Mouse (Mus musculus) mouse trophoblast stem cell (cell line): ENCODE data around the gene Atf5.

Experiments used
- in situ Hi-C, 2 experiments: fragments of 300-500 bp; cut with MseI, MboI; formaldehyde crosslinking; loops; 2 replicates in 1 of 2; 3 replicates in 1 of 2; pipeline ENCODE4 v1.15.1; 2025

Gene Atf5

DNA sequence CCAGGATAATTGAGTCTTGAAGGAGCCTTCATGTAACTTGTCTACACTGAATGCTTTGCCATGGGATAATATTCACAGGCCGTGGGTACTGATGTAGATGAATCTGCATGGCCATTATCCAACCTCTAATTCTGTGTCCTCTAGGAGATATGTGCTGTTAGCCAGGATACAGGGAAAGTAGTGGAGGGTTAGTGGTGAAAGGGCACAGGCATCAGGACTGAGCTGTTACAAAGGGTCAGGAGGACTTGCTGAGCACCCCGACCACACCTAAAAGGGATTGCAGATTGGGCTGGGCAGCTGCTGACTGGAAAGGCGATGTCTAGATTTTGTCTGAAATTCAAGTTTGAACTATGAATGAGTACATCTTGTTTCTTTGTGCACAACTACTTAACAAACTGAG lies 4.1 kb upstream of the Atf5 start:
- in situ Hi-C loops = no loop called here

- in situ Hi-C loops = no loop called here
Measured at GRCm38 (mm10) chr7:44819863-44820262, 3.4 kb upstream of the Atf5 start.

DNA sequence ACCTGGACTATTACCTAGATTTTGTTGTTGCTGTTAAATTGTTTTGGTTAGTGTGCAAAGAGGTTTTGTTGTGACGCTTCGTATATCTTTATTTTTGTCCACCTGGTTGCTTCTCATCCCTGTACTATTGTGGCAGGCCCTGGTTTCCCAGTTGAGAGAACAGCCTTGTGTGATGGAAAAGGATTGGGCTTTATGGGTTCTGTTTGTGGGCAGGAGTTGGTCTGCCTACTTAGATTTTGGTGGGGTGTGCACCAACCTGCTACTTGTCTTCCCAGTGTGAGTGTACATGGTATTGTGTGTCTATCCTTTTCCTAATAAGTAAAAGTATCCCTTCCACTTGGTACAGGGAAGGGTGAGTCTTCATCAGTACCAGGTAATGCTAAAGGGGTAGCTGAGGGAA lies 2.9 kb upstream of the Atf5 start:
- in situ Hi-C loops = no loop called here

GRCm38 (mm10) chr7:44818751-44819235 lies 2.3 kb upstream of the Atf5 start:
- in situ Hi-C loops = no loop called here

GRCm38 (mm10) chr7:44818164-44818563 lies 1.7 kb upstream of the Atf5 start:
- in situ Hi-C loops = no loop called here

DNA sequence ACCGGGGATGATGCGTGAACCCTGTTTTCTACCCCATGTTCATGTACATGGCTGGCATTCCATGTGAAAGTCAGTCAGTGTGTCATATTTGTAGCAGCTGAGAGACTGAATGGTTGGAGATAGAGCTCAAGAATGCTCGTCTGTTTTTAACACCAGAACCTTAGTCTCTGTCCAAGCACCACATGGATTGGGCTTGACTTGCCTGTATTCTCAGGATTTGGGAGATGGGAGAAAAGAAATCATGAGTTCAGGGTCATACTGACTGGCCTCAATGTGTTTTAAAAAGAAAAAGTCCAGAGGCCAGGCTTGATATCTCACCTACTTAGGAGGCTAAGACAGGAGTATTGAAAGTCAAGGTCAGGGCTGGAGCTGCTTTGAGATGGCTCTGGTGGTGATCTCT lies 983 bp upstream of the Atf5 start:
- in situ Hi-C loops = no loop called here

DNA sequence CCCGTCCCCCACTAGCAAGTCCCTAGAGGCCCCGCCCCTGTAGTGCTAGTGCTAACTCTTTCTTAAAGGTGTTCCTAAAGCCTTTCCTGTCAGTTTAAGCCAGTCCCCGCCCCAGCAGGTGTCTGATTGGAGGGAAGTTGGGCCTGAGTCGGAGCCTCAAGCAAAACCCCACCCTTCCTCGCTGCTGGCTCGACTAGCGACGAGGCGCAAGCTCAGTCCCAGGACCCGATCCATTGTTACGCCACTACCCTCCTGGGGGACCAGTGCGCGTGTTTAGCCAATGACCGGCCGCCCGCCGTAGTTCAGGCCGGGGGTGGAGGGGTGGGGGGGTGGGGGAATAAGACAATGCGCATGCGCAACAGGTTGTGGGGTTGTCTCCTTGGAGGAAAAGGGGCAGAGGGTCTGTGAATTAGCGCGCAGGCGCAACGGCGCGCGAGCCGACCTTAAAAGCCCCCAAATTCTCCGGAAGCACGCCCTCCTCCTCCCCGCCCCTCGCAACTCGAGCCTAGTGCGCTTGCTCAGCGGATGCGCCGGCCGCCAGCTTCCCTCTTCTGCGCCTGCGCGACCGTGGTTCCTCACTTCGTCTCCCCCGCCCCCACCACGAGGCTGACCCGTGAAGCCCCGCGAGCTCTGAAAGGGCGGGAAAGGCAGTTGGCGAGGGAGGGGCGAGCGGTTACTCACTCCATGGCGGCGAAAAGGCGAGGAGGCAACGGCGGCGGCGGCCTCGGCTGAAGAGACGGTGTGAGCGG lies 563 bp downstream of the Atf5 start, which contains the start of the genes Nup62 and Il4i1:
Nup62 (plus strand) TSS at position 368 of the 749 bp plus-strand sequence.
Il4i1 (plus strand) TSS at position 667 of the 749 bp plus-strand sequence.
- in situ Hi-C loops = no loop called here

- in situ Hi-C loops = no loop called here
Measured at GRCm38 (mm10) chr7:44814952-44815553, 1.4 kb downstream of the Atf5 start.

- in situ Hi-C loops = no loop called here
Measured at GRCm38 (mm10) chr7:44814423-44814822, 2.0 kb downstream of the Atf5 start.

GRCm38 (mm10) chr7:44813985-44814384 lies 2.5 kb downstream of the Atf5 start:
- in situ Hi-C loops = no loop called here

DNA sequence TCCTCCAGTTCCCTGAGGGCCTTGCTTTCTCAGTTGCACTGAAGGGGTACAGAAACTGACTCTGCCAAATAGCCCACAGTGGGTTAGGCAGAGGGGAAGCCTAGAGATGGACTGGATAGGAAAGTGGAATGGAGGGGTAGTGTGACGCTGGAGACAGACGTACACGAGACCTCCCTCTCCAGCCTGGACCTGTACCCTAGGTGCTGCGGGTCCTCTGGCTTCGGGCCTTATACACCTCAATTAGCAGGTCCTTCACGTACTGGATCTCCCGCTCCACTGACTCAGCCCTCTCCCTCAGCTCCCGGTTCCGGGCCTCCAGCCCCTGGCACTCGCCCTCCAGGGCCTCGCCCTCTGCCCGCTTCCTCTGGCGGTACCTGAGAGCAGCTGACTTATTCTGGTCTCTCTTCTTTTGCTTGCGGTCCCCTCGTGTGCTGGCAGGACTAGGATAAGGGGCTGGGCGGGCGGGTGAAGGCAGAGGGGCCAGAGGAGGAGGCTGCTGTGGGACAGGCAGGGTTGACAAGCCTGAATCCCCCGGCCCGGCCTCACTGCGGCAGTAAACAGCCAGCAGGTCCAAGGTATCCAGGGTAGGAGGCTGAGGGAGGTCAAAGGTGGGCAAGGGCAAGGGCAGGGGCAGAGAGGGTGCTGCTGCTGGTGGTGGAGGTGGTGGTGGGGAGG lies 3.7 kb downstream of the Atf5 start:
- in situ Hi-C loops = no loop called here

- in situ Hi-C loops = no loop called here
Measured at GRCm38 (mm10) chr7:44810819-44811557, 5.5 kb downstream of the Atf5 start.

DNA sequence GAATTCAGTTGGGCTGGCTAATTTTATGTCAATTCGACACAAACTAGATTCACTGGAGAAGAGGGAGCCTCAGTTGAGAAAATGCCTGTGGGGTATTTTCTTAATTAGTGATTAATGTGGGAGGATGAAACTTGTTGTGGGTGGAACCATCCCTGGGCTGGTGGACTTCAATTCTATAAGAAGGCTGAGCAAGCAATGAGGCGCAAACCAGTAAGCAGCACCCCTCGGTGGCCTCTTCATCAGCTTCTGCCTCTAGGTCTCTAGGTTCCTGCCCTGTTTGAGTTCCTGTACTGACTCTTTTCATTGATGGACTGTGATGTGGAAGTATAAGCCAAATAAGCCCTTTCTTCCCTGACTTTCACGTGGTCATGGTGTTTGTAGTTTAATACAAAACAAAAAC lies 6.1 kb downstream of the Atf5 start:
- in situ Hi-C loops = no loop called here

DNA sequence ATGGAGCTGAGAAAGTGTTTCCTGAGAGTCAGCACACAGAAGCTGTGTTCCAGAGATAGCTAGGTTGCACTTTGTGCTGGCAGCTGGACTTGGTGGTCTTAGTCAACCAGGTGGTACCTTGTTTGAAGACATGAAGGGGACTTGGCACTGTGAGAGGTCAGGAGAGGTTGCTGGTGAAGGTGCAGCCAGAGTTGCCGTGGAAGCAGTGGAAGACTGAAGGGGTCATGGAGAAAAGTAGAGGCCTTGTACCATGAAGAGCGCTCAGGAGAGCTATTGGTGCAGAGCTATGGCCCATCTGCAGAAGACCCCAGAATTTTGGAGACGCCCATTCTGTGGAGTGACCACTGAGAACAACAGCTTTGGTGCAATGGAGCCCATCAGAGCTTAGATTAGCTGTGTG lies 7.0 kb downstream of the Atf5 start:
- in situ Hi-C loops = no loop called here

- in situ Hi-C loops = no loop called here
Measured at GRCm38 (mm10) chr7:44808927-44809326, 7.5 kb downstream of the Atf5 start.

DNA sequence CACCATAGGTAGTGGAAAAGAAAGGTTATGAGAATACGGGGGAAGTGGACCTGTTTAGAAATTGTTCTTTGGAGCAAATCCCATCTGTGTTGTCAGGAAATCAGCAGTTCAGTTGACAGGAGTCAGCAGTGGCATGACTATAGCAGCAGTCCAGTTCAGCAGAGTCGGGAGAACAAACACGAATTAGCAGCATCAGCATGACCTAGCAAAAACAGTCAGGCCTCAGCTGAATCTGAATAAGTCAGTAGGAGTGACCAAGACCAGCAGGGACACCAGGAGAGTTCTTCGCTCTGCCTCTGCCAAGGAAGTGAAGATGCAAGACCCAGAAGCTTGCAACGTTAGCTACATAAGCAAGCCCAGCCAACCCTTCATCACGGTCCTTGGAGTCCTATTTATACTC lies 23.7 kb downstream of the Atf5 start:
- in situ Hi-C loops = loop anchor here (5.0 kb wide), 1 partner anchor 1380 kb away; no protein-coding TSS in a partner anchor

DNA sequence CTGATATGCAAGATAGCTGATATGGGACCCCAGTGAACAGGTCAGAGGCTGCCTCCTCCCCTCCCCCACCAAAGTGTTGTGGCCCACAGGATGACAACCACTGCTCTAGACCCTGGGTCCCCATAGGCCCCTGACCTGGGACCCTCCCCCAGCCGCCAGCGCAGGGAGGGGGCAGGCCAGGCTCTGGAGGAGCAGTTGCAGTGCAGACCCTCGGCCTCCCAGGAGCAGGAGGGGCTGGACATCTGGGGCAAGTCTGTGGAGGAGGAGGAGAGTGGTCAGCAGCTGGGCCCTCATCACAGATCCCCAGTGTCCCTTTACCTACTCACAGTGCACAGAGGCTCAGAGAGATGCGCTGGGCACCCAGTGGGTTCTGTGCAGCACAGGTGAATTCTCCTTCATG lies 26.4 kb downstream of the Atf5 start:
- in situ Hi-C loops = loop anchor here (5.0 kb wide), 1 partner anchor 1378 kb away; no protein-coding TSS in a partner anchor

DNA sequence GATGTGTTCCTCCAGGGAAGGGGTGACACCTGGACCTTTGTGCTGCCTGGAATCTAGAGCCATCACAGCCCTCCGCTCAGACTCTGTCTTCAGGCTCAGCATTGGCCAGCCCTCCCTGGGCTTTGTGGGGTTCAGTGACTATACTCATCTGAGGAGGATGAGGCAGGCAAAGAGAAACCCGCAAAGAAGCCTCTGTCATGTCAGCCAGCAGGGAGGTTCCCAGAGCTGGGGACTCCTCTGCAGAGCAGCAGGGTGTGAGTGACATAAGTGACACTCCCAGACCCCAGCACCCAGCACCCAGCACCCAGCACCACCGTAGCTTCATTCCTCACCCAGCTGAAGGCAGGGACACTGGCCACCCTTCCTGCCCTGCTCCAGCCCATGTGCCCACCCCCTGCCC lies 26.9 kb downstream of the Atf5 start:
- in situ Hi-C loops = no loop called here

- in situ Hi-C loops = no loop called here
Measured at GRCm38 (mm10) chr7:44780101-44780500, 36.4 kb downstream of the Atf5 start.

DNA sequence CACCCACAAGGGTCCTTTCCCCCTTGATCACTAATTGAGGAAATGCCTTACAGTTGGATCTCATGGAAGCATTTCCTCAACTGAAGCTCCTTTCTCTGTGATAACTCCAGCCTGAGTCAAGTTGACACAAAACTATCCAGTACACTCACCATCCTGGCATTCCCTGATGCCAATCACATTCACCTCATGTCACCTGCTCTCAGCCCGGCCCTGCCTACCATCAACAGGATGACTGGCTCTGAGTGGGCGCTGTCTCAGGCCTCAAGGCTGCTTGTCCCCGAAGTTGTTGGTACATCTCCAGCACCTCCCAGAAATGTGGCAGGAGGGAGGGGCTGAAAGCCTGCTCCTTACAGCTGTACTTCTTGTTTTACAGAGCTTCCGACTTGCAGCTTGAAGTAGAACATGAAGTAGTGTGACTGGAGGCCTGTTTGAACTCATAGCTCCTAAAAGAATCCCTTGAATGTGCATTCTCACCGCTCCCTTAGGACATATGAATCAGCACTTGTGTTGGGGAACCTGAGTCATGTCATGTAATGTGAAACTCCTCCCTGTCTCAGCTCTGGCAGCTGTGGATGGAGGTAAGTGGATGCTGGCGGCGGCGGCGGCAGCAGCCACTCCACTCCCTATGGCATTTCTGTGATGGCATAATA lies 39.5 kb downstream of the Atf5 start:
- in situ Hi-C loops = no loop called here

GRCm38 (mm10) chr7:44772591-44773204 lies 43.8 kb downstream of the Atf5 start:
- in situ Hi-C loops = no loop called here
